Mouse (Mus musculus): ENCODE results near the gene Plagl1.

- TF ChIP-seq RCOR1 (IDR thresholded peaks at IDR 0.05; ENCODE audit: low read depth, low read length) (no peak), MAX (IDR thresholded peaks at IDR 0.05; ENCODE audit: low read length) (no peak), E2F4 (IDR thresholded peaks at IDR 0.05; ENCODE audit: borderline replicate concordance, low read depth, low read length) (no peak), MEF2A (IDR thresholded peaks at IDR 0.05; ENCODE audit: extremely low read depth, insufficient replicate concordance, low read depth, low read length, poor library complexity, severe bottlenecking) (no peak), MAFK (IDR thresholded peaks at IDR 0.05; ENCODE audit: borderline replicate concordance, low read depth, low read length) (no peak), ELF1 (IDR thresholded peaks at IDR 0.05; ENCODE audit: low read depth, low read length) (no peak), USF1 (IDR thresholded peaks at IDR 0.05; ENCODE audit: low read depth, low read length) (no peak), NELFE (IDR thresholded peaks at IDR 0.05; ENCODE audit: low read depth, low read length) (no peak), CTCF (IDR thresholded peaks at IDR 0.05 in 2 of 3, conservative IDR thresholded peaks at IDR 0.05 in 1 of 3; ENCODE audit: control insufficient read depth in 1 of 3, insufficient read depth in 1 of 3, low read depth in 2 of 3, low read length in 3 of 3, poor library complexity in 1 of 3, severe bottlenecking in 1 of 3) (no peak), JUND (IDR thresholded peaks at IDR 0.05; ENCODE audit: low read depth, low read length) (no peak)
Measured at GRCm38 (mm10) chr10:13177973-13178624, 117.8 kb downstream of the Plagl1 start, which contains the start of gene Zc2hc1b.
